Mouse (Mus musculus) neutrophil, adult 65 days (primary cell): Measurements from ENCODE around the gene Cpne1. TPM values are rescaled to one million over a fixed set of nuclear protein-coding genes. Genes with fewer than 3 reads are reported as not detected.

Source experiments
- total RNA-seq: library from RNA; stranded (reverse); gene quantifications from 2 replicates; pipeline ENCODE4 v1.2.4, GENCODE M21; 2023

The Cpne1 gene
- 65.0 and 74.0 TPM in 2 replicates for total RNA-seq

DNA sequence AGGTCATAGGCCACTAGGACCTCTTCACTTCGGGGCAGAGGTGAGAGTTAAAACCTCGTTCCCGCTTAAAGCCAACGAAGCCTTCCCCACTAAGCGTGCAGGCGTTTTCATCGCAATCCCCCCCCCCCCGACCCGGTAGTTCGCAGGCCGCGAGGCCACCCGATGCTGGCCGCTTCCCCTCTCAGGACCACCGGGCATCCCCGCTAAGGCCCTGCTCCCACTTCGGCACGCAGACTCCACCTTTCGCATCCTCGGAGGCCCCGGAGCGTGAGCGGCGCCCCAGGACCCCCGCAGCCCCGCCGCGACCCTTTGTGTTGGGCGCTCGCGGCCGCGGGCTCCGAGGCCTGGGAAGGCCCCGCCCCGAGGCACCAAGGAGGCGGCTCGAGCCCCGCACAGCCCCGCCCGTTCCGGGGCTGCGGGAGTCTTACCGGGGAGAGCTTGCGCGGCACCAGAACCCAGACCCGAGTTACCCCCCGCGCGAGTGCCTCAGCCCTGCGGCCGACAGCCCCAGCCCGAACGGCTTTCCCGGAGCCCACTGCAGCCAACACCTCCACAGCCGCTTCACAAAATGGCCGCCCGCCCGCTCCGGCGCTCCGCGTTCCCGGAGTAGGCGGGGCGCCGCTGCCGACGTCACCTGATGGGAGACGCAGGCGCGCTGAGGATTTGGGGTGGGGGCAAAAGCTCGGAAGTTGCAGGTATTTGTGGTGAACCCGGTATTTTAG, at the start of gene Cpne1, which contains the start of gene Rbm12:
Gene Cpne1, minus strand, starts transcription at position 608 of the 722 bp plus-strand sequence.
Gene Rbm12, minus strand, starts transcription at position 621 of the 722 bp plus-strand sequence.

DNA sequence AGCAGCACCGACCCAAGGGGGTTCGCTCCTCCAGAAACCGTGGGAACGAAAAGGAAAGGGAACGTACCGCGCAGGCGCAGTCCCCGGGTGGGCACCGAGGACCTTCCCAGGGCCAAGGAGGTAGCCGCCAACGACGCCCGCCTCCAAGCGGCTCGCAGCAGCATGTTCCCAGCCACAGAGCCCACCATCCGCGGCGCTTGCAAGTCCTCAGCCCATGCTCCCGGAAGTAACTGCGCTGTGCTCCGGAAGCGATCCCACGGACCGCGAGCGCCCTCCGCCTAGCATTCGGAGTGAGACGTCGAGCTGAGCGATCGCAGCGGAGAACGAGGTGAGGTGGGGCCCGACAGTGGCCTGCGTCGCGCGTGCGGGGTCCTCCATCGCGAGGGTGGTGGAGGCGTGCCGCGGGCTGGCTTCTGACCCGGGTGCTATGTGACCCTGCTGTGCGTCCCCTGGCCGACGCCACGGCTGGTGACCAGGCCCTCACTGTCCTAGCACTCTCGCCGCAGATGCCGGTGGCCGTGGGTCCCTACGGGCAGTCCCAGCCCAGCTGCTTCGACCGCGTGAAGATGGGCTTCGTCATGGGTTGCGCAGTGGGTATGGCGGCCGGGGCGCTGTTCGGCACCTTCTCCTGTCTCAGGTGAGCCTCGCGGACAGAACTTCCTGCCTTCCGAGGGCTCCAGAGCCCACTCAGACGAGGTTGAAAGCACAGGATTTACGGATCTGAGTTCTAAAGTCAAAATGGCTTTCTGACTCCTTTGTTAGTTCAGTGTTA, 32.4 kb upstream of the Cpne1 start, which contains the start of the genes Romo1 and Nfs1:
Gene Romo1, plus strand, starts transcription at position 87 of the 772 bp plus-strand sequence.
Gene Nfs1, minus strand, starts transcription at position 234 of the 772 bp plus-strand sequence.

DNA sequence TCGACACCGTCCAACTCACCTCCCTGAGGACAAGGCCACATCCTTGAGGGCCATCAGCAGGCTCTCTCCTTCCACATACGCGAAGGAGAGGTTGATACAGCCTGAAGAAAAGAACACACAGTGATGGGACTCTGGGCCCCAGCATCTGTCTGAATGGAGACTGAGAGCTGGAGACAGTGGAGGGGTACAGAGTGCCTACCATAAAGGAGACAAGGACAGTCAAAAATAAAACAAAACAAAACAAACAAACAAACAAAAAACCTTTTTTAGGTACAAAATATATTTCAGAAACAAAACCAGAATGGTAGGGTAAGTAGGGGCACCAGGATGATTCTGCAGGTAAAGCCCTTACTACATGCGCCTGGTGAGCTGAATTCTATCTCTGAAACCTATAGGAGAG, 15.2 kb upstream of the Cpne1 start, which contains the start of gene Gm28036:
Gene Gm28036, minus strand, starts transcription at position 101 of the 400 bp plus-strand sequence.

DNA sequence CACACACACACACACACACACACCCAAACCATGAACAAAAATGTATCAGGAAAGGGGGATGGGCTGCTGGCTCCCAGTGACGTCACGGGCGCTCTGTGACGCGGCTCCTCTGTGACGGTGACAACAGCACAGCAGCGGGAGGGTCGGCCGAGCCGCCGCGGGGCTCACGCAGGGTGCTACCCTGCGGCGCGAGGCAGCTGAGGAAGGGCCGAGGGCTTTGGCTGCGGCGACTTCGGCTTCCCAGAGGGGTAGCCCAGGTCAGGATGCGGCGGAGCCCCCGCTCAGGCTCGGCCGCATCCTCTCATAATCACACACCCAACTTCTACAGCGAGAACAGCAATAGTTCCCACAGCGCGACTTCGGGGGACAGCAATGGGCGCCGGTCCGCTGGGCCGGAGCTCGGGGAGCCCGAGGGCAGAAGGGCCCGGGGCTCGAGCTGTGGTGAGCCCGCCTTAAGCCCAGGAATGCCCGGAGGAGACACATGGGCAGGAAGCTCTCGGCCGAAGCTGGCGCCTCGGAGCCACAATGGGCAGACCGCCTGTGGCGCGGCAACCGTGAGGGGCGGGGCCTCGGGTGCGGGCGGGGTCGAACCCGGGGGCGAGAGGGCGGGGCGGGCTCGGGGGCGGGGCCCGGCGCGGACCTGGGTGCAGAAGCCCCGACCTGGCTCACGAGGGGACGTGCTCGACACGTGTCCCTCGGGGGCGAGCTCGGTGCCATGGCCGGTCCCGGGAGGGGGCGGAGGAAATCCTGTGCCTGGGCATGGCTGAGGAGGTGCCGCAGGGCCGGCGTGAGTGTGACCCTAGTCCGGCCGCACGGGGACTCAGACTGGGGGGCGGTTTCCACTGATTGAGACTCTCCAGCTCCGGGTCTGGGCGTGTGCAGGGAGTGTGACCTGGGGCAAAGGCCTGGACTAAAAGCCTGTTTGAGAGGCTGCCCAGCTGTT, 46.4 kb downstream of the Cpne1 start, which contains the start of gene Spag4:
Gene Spag4, plus strand, starts transcription at position 77 of the 943 bp plus-strand sequence.

DNA sequence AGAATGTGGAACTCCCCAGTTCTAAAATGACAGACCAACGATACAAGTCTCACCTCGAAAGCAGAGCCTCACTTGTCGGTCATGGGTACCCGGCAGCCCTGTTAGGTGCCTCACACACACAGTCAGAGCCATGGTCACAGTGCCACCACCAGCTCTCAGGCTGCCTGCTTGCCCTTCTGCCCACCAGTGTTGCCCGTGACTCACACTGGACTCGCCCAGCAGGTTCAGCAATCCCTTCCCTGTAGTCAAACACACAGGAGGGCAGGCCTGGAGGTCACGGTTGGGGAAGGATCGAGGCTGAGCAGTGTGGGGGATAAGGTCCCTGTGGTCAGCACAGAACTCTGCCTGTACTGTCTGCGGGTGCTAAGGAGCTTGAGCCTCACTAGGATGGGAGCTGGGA, 58.9 kb downstream of the Cpne1 start, which contains the start of gene Fer1l4:
Gene Fer1l4, minus strand, starts transcription at position 132 of the 400 bp plus-strand sequence.

Other genes starting within 250 kb of the Cpne1 start
- gene Uqcc1, start 181.7 kb downstream of the Cpne1 start, total RNA-seq = 9.8 and 13.0 TPM in 2 replicates
- gene Gm15557, start 171.2 kb downstream of the Cpne1 start, total RNA-seq = not detected in 2 replicates
- gene Gdf5, start 166.6 kb downstream of the Cpne1 start, total RNA-seq = not detected in 2 replicates
- gene Cep250, start 155.5 kb downstream of the Cpne1 start, total RNA-seq = 57.4 and 85.4 TPM in 2 replicates
- gene 6430550D23Rik, start 104.0 kb downstream of the Cpne1 start, total RNA-seq = not detected in 2 replicates
- 57.4 and 60.2 TPM in 2 replicates for gene Ergic3, start 103.9 kb downstream of the Cpne1 start, total RNA-seq
- gene Fer1l4, start 59.0 kb downstream of the Cpne1 start, total RNA-seq = not detected in 2 replicates
- 0.43 and 0.85 TPM in 2 replicates for gene Spag4, start 46.8 kb downstream of the Cpne1 start, total RNA-seq
- 17.7 and 19.8 TPM in 2 replicates for gene Rbm12, start within 50 bp of the Cpne1 start, total RNA-seq
- 9.9 and 20.0 TPM in 2 replicates for gene Gm28036, start 15.1 kb upstream of the Cpne1 start, total RNA-seq
- 41.2 and 53.9 TPM in 2 replicates for gene Romo1, start 32.1 kb upstream of the Cpne1 start, total RNA-seq
- 14.0 and 18.5 TPM in 2 replicates for gene Nfs1, start 32.2 kb upstream of the Cpne1 start, total RNA-seq
- 1,780 and 2,284 TPM in 2 replicates for gene Rbm39, start 68.3 kb upstream of the Cpne1 start, total RNA-seq
- gene Phf20, start 84.5 kb upstream of the Cpne1 start, total RNA-seq = 30.1 and 44.3 TPM in 2 replicates
- gene Cnbd2, start 200.3 kb upstream of the Cpne1 start, total RNA-seq = 6.1 and 11.3 TPM in 2 replicates
- 148 and 170 TPM in 2 replicates for gene Scand1, start 200.7 kb upstream of the Cpne1 start, total RNA-seq